Mouse (Mus musculus) 3134 (cell line): Measurements from ENCODE around the gene Nfx1.
"Not testable (repeated sequence)": the region's sequence is repeated elsewhere in the genome, so short reads cannot be mapped to it uniquely, and the experiment has no call there.

Source experiments
- DNase-seq: peaks from one replicate; pipeline ENCODE4 v3.0.0-alpha.2; 2011; ENCODE audit warnings: low spot score; ENCODE audit not compliant: insufficient read length; ENCODE audit errors: extremely low read depth

Gene Nfx1

GRCm38 (mm10) chr4:40970842-40971701, at the start of gene Nfx1:
Gene Nfx1, plus strand, starts transcription at chr4:40970906.
- peak; percentile 96 for DNase-seq

- DNase-seq = no peak
Observed at GRCm38 (mm10) chr4:40921288-40921687, 49.4 kb upstream of the Nfx1 start.

- no peak for DNase-seq
Observed at GRCm38 (mm10) chr4:40923087-40923651, 47.5 kb upstream of the Nfx1 start.

- no peak for DNase-seq
Observed at GRCm38 (mm10) chr4:40925568-40925967, 45.1 kb upstream of the Nfx1 start.

- no peak for DNase-seq
Observed at GRCm38 (mm10) chr4:40929046-40929445, 41.7 kb upstream of the Nfx1 start.

- no peak for DNase-seq
Observed at GRCm38 (mm10) chr4:40933694-40934093, 37.0 kb upstream of the Nfx1 start.

GRCm38 (mm10) chr4:40934369-40934768, 36.3 kb upstream of the Nfx1 start:
- not testable (repeated sequence) for DNase-seq

- no peak for DNase-seq
Observed at GRCm38 (mm10) chr4:40936175-40936839, 34.4 kb upstream of the Nfx1 start.

- no peak for DNase-seq
Observed at GRCm38 (mm10) chr4:40938793-40939192, 31.9 kb upstream of the Nfx1 start.

GRCm38 (mm10) chr4:40943651-40944050, 27.1 kb upstream of the Nfx1 start:
- DNase-seq = no peak

GRCm38 (mm10) chr4:40946516-40947121, 24.1 kb upstream of the Nfx1 start:
- no peak for DNase-seq

- DNase-seq = no peak
Observed at GRCm38 (mm10) chr4:40947565-40948159, 23.0 kb upstream of the Nfx1 start.

- peak; percentile 100 for DNase-seq
Observed at GRCm38 (mm10) chr4:40948160-40948708, 22.5 kb upstream of the Nfx1 start, which contains the start of the genes Bag1 and Chmp5. Gene Bag1, minus strand, starts transcription at chr4:40948294. Gene Chmp5, plus strand, starts transcription at chr4:40948407.

GRCm38 (mm10) chr4:40953521-40953920, 17.2 kb upstream of the Nfx1 start:
- DNase-seq = no peak

GRCm38 (mm10) chr4:40955942-40956341, 14.8 kb upstream of the Nfx1 start:
- no peak for DNase-seq

- DNase-seq = no peak
Observed at GRCm38 (mm10) chr4:40963536-40963935, 7.2 kb upstream of the Nfx1 start.

GRCm38 (mm10) chr4:40969161-40969560, 1.5 kb upstream of the Nfx1 start:
- no peak for DNase-seq

GRCm38 (mm10) chr4:40969781-40970591, 720 bp upstream of the Nfx1 start:
- DNase-seq = no peak

GRCm38 (mm10) chr4:40970592-40970841, 189 bp upstream of the Nfx1 start:
- no peak for DNase-seq

- DNase-seq = peak; percentile 42
Observed at GRCm38 (mm10) chr4:40971744-40972143, 1.0 kb downstream of the Nfx1 start.
